Mouse (Mus musculus) urinary bladder, adult 2 months (tissue): ENCODE results near the gene Rad54l. TPM values are rescaled to one million over a fixed set of nuclear protein-coding genes. Genes with fewer than 3 reads are reported as not detected.

Experiments used
- DNase-seq: peaks from one replicate; pipeline ENCODE4 v3.0.0; 2022; ENCODE audit warnings: low spot score
- polyA plus RNA-seq: library from polyadenylated mRNA; depleted of rRNA; stranded (reverse); fragments of >200 nt; gene quantifications from 2 replicates; pipeline ENCODE4 v1.2.3, GENCODE M21; 2012; rRNA removed

Rad54l gene
- polyA plus RNA-seq: 1.1 and 1.3 TPM in 2 replicates

GRCm38 (mm10) chr4:116123602-116124519 lies at the start of gene Rad54l, which contains the start of gene Pomgnt1:
Rad54l (minus strand) TSS chr4:116123690.
Pomgnt1 (plus strand) TSS chr4:116123840.
- peak; percentile 50 for DNase-seq

- no peak for DNase-seq
Observed at GRCm38 (mm10) chr4:116173072-116173471, 49.6 kb upstream of the Rad54l start, which contains the start of the genes 1700042G07Rik and Gm49337. 1700042G07Rik (plus strand) TSS chr4:116173372. Gm49337 (plus strand) TSS chr4:116173384.

- no peak for DNase-seq
Observed at GRCm38 (mm10) chr4:116169353-116169672, 45.8 kb upstream of the Rad54l start.

- no peak for DNase-seq
Observed at GRCm38 (mm10) chr4:116168617-116169352, 45.3 kb upstream of the Rad54l start.

GRCm38 (mm10) chr4:116167404-116167803 lies 43.9 kb upstream of the Rad54l start, which contains the start of gene Tspan1:
Tspan1 (minus strand) TSS chr4:116167601.
- DNase-seq: no peak

- no peak for DNase-seq
Observed at GRCm38 (mm10) chr4:116165708-116166407, 42.4 kb upstream of the Rad54l start.

- no peak for DNase-seq
Observed at GRCm38 (mm10) chr4:116164759-116165554, 41.5 kb upstream of the Rad54l start.

- DNase-seq: no peak
Observed at GRCm38 (mm10) chr4:116162142-116162541, 38.7 kb upstream of the Rad54l start.

GRCm38 (mm10) chr4:116160769-116161168 lies 37.3 kb upstream of the Rad54l start:
- DNase-seq: no peak

GRCm38 (mm10) chr4:116159912-116160311 lies 36.4 kb upstream of the Rad54l start:
- no peak for DNase-seq

GRCm38 (mm10) chr4:116157882-116158281 lies 34.4 kb upstream of the Rad54l start:
- DNase-seq: no peak

GRCm38 (mm10) chr4:116152702-116153101 lies 29.2 kb upstream of the Rad54l start:
- DNase-seq: no peak

GRCm38 (mm10) chr4:116151238-116151637 lies 27.7 kb upstream of the Rad54l start, which contains the start of gene Lurap1:
Lurap1 (minus strand) TSS chr4:116151338.
- no peak for DNase-seq

GRCm38 (mm10) chr4:116150862-116151221 lies 27.4 kb upstream of the Rad54l start:
- DNase-seq: no peak

GRCm38 (mm10) chr4:116150156-116150861 lies 26.8 kb upstream of the Rad54l start:
- DNase-seq: peak; percentile 69

GRCm38 (mm10) chr4:116149812-116150155 lies 26.3 kb upstream of the Rad54l start:
- no peak for DNase-seq

GRCm38 (mm10) chr4:116143891-116144717 lies 20.6 kb upstream of the Rad54l start:
- peak; percentile 70 for DNase-seq

- no peak for DNase-seq
Observed at GRCm38 (mm10) chr4:116143317-116143811, 19.9 kb upstream of the Rad54l start.

GRCm38 (mm10) chr4:116142269-116142668 lies 18.8 kb upstream of the Rad54l start:
- DNase-seq: no peak
